Mouse (Mus musculus): ENCODE results near the gene Dtx1.

- TF ChIP-seq EP300 (IDR thresholded peaks at IDR 0.05; ENCODE audit: low read depth) (no peak), CTCF (IDR thresholded peaks at IDR 0.05; ENCODE audit: low read depth) (no peak)
Observed at GRCm38 (mm10) chr5:120749688-120750087, 38.0 kb upstream of the Dtx1 start, which contains the start of gene Oas2.

Data from heart, postnatal 0 days (tissue).